Comparison of ENCODE assay signal across 8 mouse cellular contexts in genomic region chr1:166002520-166003155, GRCm38 (mm10). TPM values are rescaled to one million over a fixed set of nuclear protein-coding genes. Genes with fewer than 3 reads are reported as not detected.
DNase-seq lines count a peak whose midpoint lies in the region; ATAC-seq and TF ChIP-seq lines count a peak whose summit lies in the region.

TSS of gene Pou2f1 (minus strand) at chr1:166002678.

- H3K4me3 ChIP-seq in E14TG2a.4 (replicated peaks; ENCODE audit: low read length), result peak within 1 kb of the TSS; percentile 93
- peak within 1 kb of the TSS; percentile 98 for H3K4me3 ChIP-seq in forebrain, embryonic 12.5 days (replicated peaks)
- peak within 1 kb of the TSS; percentile 99 for H3K4me3 ChIP-seq in heart, postnatal 0 days (ENCODE audit: low read depth, low read length)
- H3K4me3 ChIP-seq in liver, embryonic 16.5 days (ENCODE audit: low read depth, low read length), result peak within 1 kb of the TSS; percentile 96
- peak within 1 kb of the TSS; percentile 98 for H3K4me3 ChIP-seq in neural tube, embryonic 13.5 days
- peak within 1 kb of the TSS; percentile 91 for H3K4me3 ChIP-seq in testis, adult 2 months (ENCODE audit: control insufficient read depth, low read depth, low read length)

- under 1% methylated on average over 61 of the region's 61 CpGs for WGBS in forebrain, embryonic 12.5 days
- WGBS in heart, postnatal 0 days, result under 1% methylated on average over 59 of the region's 61 CpGs
- WGBS in liver, embryonic 16.5 days (ENCODE audit: insufficient replicate concordance), result under 1% methylated on average over 48 of the region's 61 CpGs
- 1% methylated on average over 59 of the region's 61 CpGs for WGBS in neural tube, embryonic 13.5 days

- H3K4me1 ChIP-seq in E14TG2a.4 (replicated peaks; ENCODE audit: low read depth, low read length), result peaks cover 46% of the 10 kb centered on the region
- H3K4me1 ChIP-seq in forebrain, embryonic 12.5 days, result peaks cover 31% of the 10 kb centered on the region
- peaks cover 13% of the 10 kb centered on the region for H3K4me1 ChIP-seq in heart, postnatal 0 days (ENCODE audit: control insufficient read depth, insufficient read depth)
- peaks cover 15% of the 10 kb centered on the region for H3K4me1 ChIP-seq in liver, embryonic 16.5 days (ENCODE audit: control insufficient read depth, low read depth, low read length)
- peaks cover 33% of the 10 kb centered on the region for H3K4me1 ChIP-seq in neural tube, embryonic 13.5 days (replicated peaks)
- H3K4me1 ChIP-seq in testis, adult 2 months (ENCODE audit: control insufficient read depth, insufficient read depth, low read length), result peaks cover 6% of the 10 kb centered on the region

- ATAC-seq in forebrain, embryonic 12.5 days (ENCODE audit: low FRiP score), result peak; percentile 89
- ATAC-seq in heart, postnatal 0 days (ENCODE audit: insufficient read depth, low read depth), result peak; percentile 88
- ATAC-seq in liver, embryonic 16.5 days (ENCODE audit: low read depth), result peak; percentile 89
- ATAC-seq in neural tube, embryonic 13.5 days (ENCODE audit: low read depth), result peak; percentile 92

- no peak for TF ChIP-seq EP300 in heart, postnatal 0 days (IDR thresholded peaks at IDR 0.05; ENCODE audit: low read depth)

- H3K9ac ChIP-seq in forebrain, embryonic 12.5 days, result peak within 1 kb of the TSS; percentile 99
- H3K9ac ChIP-seq in heart, postnatal 0 days (replicated peaks; ENCODE audit: low read depth, low read length), result peak within 1 kb of the TSS; percentile 99
- peak within 1 kb of the TSS; percentile 96 for H3K9ac ChIP-seq in liver, embryonic 16.5 days (ENCODE audit: low read depth, low read length)
- peak within 1 kb of the TSS; percentile 99 for H3K9ac ChIP-seq in neural tube, embryonic 13.5 days

- TF ChIP-seq CTCF in E14TG2a.4 (conservative IDR thresholded peaks at IDR 0.05; ENCODE audit: low read length), result no peak
- peak; percentile 74 for TF ChIP-seq CTCF in heart, postnatal 0 days (IDR thresholded peaks at IDR 0.05; ENCODE audit: low read depth)
- TF ChIP-seq CTCF in testis, adult 2 months (IDR thresholded peaks at IDR 0.05; ENCODE audit: control insufficient read depth, insufficient read depth, insufficient replicate concordance, low read depth, low read length), result peak; percentile 23; the same call in 1 of the 2 replicates

- peaks cover 3% of the 10 kb centered on the region; the same call in 1 of the 2 replicates for H3K36me3 ChIP-seq in E14TG2a.4 (ENCODE audit: insufficient read depth, low read length)
- H3K36me3 ChIP-seq in forebrain, embryonic 12.5 days (replicated peaks), result no peaks in the 10 kb centered on the region
- no peaks in the 10 kb centered on the region for H3K36me3 ChIP-seq in heart, postnatal 0 days (replicated peaks; ENCODE audit: control insufficient read depth, insufficient read depth, low read length)
- no peaks in the 10 kb centered on the region for H3K36me3 ChIP-seq in liver, embryonic 16.5 days (ENCODE audit: control insufficient read depth, insufficient read depth)
- no peaks in the 10 kb centered on the region for H3K36me3 ChIP-seq in neural tube, embryonic 13.5 days
- no peaks in the 10 kb centered on the region for H3K36me3 ChIP-seq in testis, adult 2 months (ENCODE audit: control insufficient read depth, insufficient read depth, low read length)

- peak within 1 kb of the TSS; percentile 96 for H3K27ac ChIP-seq in forebrain, embryonic 12.5 days
- H3K27ac ChIP-seq in heart, postnatal 0 days (ENCODE audit: low read depth), result peak within 1 kb of the TSS; percentile 96
- H3K27ac ChIP-seq in liver, embryonic 16.5 days (ENCODE audit: low read length), result peak within 1 kb of the TSS; percentile 94
- peak within 1 kb of the TSS; percentile 97 for H3K27ac ChIP-seq in neural tube, embryonic 13.5 days (replicated peaks)
- H3K27ac ChIP-seq in testis, adult 2 months (ENCODE audit: control insufficient read depth, insufficient read depth, low read depth, low read length), result peak within 1 kb of the TSS; percentile 94

- DNase-seq in c-Kit-positive CD71-positive TER-119-positive erythroid progenitor cells, embryonic 14.5 days (ENCODE audit: low spot score), result peak; percentile 98
- DNase-seq in heart, postnatal 0 days (ENCODE audit: low spot score), result peak; percentile 99
- DNase-seq in kidney, postnatal 4 days, result peak; percentile 96 to 97

- TF ChIP-seq POLR2A in testis, adult 2 months (IDR thresholded peaks at IDR 0.05; ENCODE audit: control insufficient read depth, low read depth, low read length), result peak; percentile 64

- H3K4me2 ChIP-seq in forebrain, embryonic 12.5 days, result peak within 1 kb of the TSS; percentile 91
- peak within 1 kb of the TSS; percentile 92 for H3K4me2 ChIP-seq in heart, postnatal 0 days (ENCODE audit: low read depth, low read length)
- H3K4me2 ChIP-seq in liver, embryonic 16.5 days (ENCODE audit: low read depth, low read length), result peak within 1 kb of the TSS; percentile 100
- peak within 1 kb of the TSS; percentile 92 for H3K4me2 ChIP-seq in neural tube, embryonic 13.5 days

- no peaks in the 10 kb centered on the region for H3K27me3 ChIP-seq in E14TG2a.4 (ENCODE audit: insufficient read depth, low read length)
- no peaks in the 10 kb centered on the region for H3K27me3 ChIP-seq in forebrain, embryonic 12.5 days
- no peaks in the 10 kb centered on the region for H3K27me3 ChIP-seq in heart, postnatal 0 days (ENCODE audit: control insufficient read depth, insufficient read depth, low read length)
- H3K27me3 ChIP-seq in liver, embryonic 16.5 days (ENCODE audit: control insufficient read depth, insufficient read depth, low read depth, low read length), result no peaks in the 10 kb centered on the region
- no peaks in the 10 kb centered on the region for H3K27me3 ChIP-seq in neural tube, embryonic 13.5 days
- H3K27me3 ChIP-seq in testis, adult 2 months (ENCODE audit: control insufficient read depth, insufficient read depth, low read length), result no peaks in the 10 kb centered on the region

- no peaks in the 10 kb centered on the region for H3K9me3 ChIP-seq in E14TG2a.4 (ENCODE audit: low read length)
- H3K9me3 ChIP-seq in forebrain, embryonic 12.5 days, result no peaks in the 10 kb centered on the region
- no peaks in the 10 kb centered on the region for H3K9me3 ChIP-seq in heart, postnatal 0 days (replicated peaks; ENCODE audit: control insufficient read depth, low read length)
- no peaks in the 10 kb centered on the region for H3K9me3 ChIP-seq in liver, embryonic 16.5 days (replicated peaks; ENCODE audit: control insufficient read depth, low read length)
- H3K9me3 ChIP-seq in neural tube, embryonic 13.5 days, result no peaks in the 10 kb centered on the region

RNA-seq across cellular contexts. Expression of gene Pou2f1, which starts in this region (rescaled TPM):
- polyA plus RNA-seq in forebrain, embryonic 12.5 days (2016; fragmentation: Nextera tagmentation; extraction: Ambion mirVana), result 27.8 and 29.6 TPM in 2 replicates
- 15.3 and 27.0 TPM in 2 replicates for total RNA-seq in heart, postnatal 0 days (2014; rRNA removed; ENCODE audit: low replicate concordance)
- polyA plus RNA-seq in heart, postnatal 0 days (2015; fragmentation: Nextera tagmentation; extraction: Ambion mirVana), result 5.2 and 5.7 TPM in 2 replicates
- polyA plus RNA-seq in liver, embryonic 16.5 days (2015; fragmentation: Nextera tagmentation; extraction: Ambion mirVana), result 4.2 and 4.9 TPM in 2 replicates
- 15.5 and 18.1 TPM in 2 replicates for polyA plus RNA-seq in neural tube, embryonic 13.5 days (2015; fragmentation: Nextera tagmentation; extraction: Ambion mirVana)
- polyA plus RNA-seq in testis, adult 2 months (2012; rRNA removed), result 17.6 and 19.2 TPM in 2 replicates

Comparison
In these comparisons a context has a peak if more than half of its experiments do, and no peak if none do; other contexts are left out.
1. Peak in every context shown above with its lines: DNase-seq, ATAC-seq, H3K4me3 ChIP-seq and H3K27ac ChIP-seq.